Comparison of ENCODE assay signal across 8 mouse cellular contexts in genomic region chr16:76680061-76680911, GRCm38 (mm10).
DNase-seq lines count a peak whose midpoint lies in the region; ATAC-seq and TF ChIP-seq lines count a peak whose summit lies in the region.

No protein-coding gene starts in this region.

- no peaks in the 10 kb centered on the region for H3K4me1 ChIP-seq in forebrain, embryonic 16.5 days (replicated peaks; ENCODE audit: control insufficient read depth, insufficient read depth, low read length)
- no peaks in the 10 kb centered on the region for H3K4me1 ChIP-seq in forebrain, embryonic 14.5 days (ENCODE audit: control insufficient read depth, insufficient read depth, low read length)

- no peaks in the 10 kb centered on the region for H3K27me3 ChIP-seq in forebrain, embryonic 16.5 days (replicated peaks; ENCODE audit: control insufficient read depth, insufficient read depth, low read length)
- no peaks in the 10 kb centered on the region for H3K27me3 ChIP-seq in forebrain, embryonic 14.5 days (replicated peaks; ENCODE audit: control insufficient read depth, insufficient read depth, low read length)
- H3K27me3 ChIP-seq in splenic B cell, adult 2 months (ENCODE audit: control insufficient read depth, insufficient read depth, low read length, poor library complexity, severe bottlenecking), result no peaks in the 10 kb centered on the region

- DNase-seq in forebrain, embryonic 14.5 days (ENCODE audit: low spot score), result no peak
- DNase-seq in heart, postnatal 4 days, result peak; percentile 13
- DNase-seq in left cerebral cortex, adult 2 months (ENCODE audit: extremely low spot score in 1 of 2, low spot score in 2 of 2), result peak in 1 of 2 experiments; percentile 31
- peak; percentile 46 for DNase-seq in lung, postnatal 36 days
- DNase-seq in splenic B cell, adult 2 months (ENCODE audit: low read depth, low spot score), result peak; percentile 79
- no peak for DNase-seq in cerebellum, adult 9-10 months

- no peak overlapping the region for H3K9ac ChIP-seq in forebrain, embryonic 16.5 days (replicated peaks; ENCODE audit: low read depth, low read length)
- H3K9ac ChIP-seq in forebrain, embryonic 14.5 days (ENCODE audit: low read length), result no peak overlapping the region

- H3K4me2 ChIP-seq in forebrain, embryonic 16.5 days (ENCODE audit: low read length), result no peak overlapping the region
- no peak overlapping the region for H3K4me2 ChIP-seq in forebrain, embryonic 14.5 days (ENCODE audit: low read length)

- WGBS in forebrain, embryonic 16.5 days, result 77% methylated on average over 19 of the region's 19 CpGs
- WGBS in forebrain, embryonic 14.5 days, result 83% methylated on average over 19 of the region's 19 CpGs

- no peak for TF ChIP-seq CTCF in left cerebral cortex, adult 2 months (IDR thresholded peaks at IDR 0.05)

- H3K9me3 ChIP-seq in forebrain, embryonic 16.5 days (ENCODE audit: control insufficient read depth, low read length), result no peaks in the 10 kb centered on the region
- no peaks in the 10 kb centered on the region for H3K9me3 ChIP-seq in forebrain, embryonic 14.5 days (replicated peaks; ENCODE audit: control insufficient read depth, low read length)

- no peak for ATAC-seq in forebrain, embryonic 16.5 days
- ATAC-seq in forebrain, embryonic 14.5 days, result no peak
- peak; percentile 75 for ATAC-seq in common myeloid progenitor, adult 5-6 weeks (replicated peaks; ENCODE audit: low read depth, poor library complexity, severe bottlenecking)

- intact Hi-C loops in left cerebral cortex, adult 2 months (cut with DNase I), result loop anchor here (2.0 kb wide), 1 partner anchor 307 kb away; the partner anchor contains the start of gene Nrip1

- no peaks in the 10 kb centered on the region for H3K36me3 ChIP-seq in forebrain, embryonic 16.5 days (ENCODE audit: control insufficient read depth, insufficient read depth)
- no peaks in the 10 kb centered on the region for H3K36me3 ChIP-seq in forebrain, embryonic 14.5 days (ENCODE audit: control insufficient read depth, insufficient read depth, low read length)
- no peaks in the 10 kb centered on the region for H3K36me3 ChIP-seq in splenic B cell, adult 2 months (ENCODE audit: control insufficient read depth, insufficient read depth, low read length, poor library complexity, severe bottlenecking)

- H3K27ac ChIP-seq in forebrain, embryonic 16.5 days (ENCODE audit: low read length), result 0 out of 2 replicates have a peak overlapping the region, but pooled peaks have one; percentile 15
- no peak overlapping the region for H3K27ac ChIP-seq in forebrain, embryonic 14.5 days (ENCODE audit: low read depth, low read length)
- peak overlapping the region; percentile 73 for H3K27ac ChIP-seq in left cerebral cortex, adult 2 months

- no peak overlapping the region for H3K4me3 ChIP-seq in forebrain, embryonic 16.5 days (replicated peaks; ENCODE audit: low read length)
- H3K4me3 ChIP-seq in forebrain, embryonic 14.5 days (ENCODE audit: low read depth, low read length), result no peak overlapping the region
- H3K4me3 ChIP-seq in left cerebral cortex, adult 2 months, result peak overlapping the region; percentile 44

Comparison
In these comparisons a context has a peak if more than half of its experiments do, and no peak if none do; other contexts are left out.
1. DNase-seq: peak in heart, postnatal 4 days (single experiment), lung, postnatal 36 days (single experiment) and splenic B cell, adult 2 months (single experiment); none in forebrain, embryonic 14.5 days (single experiment) and cerebellum, adult 9-10 months (single experiment).